Mouse (Mus musculus) neutrophil, adult 59 days (primary cell): ENCODE results near the gene Cfap52. TPM values are rescaled to one million over a fixed set of nuclear protein-coding genes. Genes with fewer than 3 reads are reported as not detected.

Source experiments
- total RNA-seq, 2 experiments: library from RNA; stranded (reverse); gene quantifications; 1 replicate in 1 of 2; 2 replicates in 1 of 2; pipeline ENCODE4 v1.2.4; 2023

The Cfap52 gene
- not detected for total RNA-seq

GRCm38 (mm10) chr11:67965242-67965883, at the start of gene Cfap52:
TSS of gene Cfap52 (minus strand) at chr11:67965651.

GRCm38 (mm10) chr11:67965905-67966878, 741 bp upstream of the Cfap52 start, which contains the start of gene Stx8:
TSS of gene Stx8 (plus strand) at chr11:67966193.

GRCm38 (mm10) chr11:67921827-67922754, 43.4 kb downstream of the Cfap52 start, which contains the start of gene Usp43:
TSS of gene Usp43 (minus strand) at chr11:67922153.

Other genes starting within 250 kb of the Cfap52 start
- not detected for gene Glp2r, start 194.5 kb downstream of the Cfap52 start, total RNA-seq
- gene Gsg1l2, start 191.0 kb downstream of the Cfap52 start, total RNA-seq, result not detected
- not detected for gene Dhrs7c, start 167.5 kb downstream of the Cfap52 start, total RNA-seq
- gene Usp43, start 43.5 kb downstream of the Cfap52 start, total RNA-seq, result not detected
- gene Stx8, start 542 bp upstream of the Cfap52 start, total RNA-seq, result 10 to 100 TPM; 18.7 to 23.9 TPM